ENCODE assay signal across 28 mouse cellular contexts in the genomic region with DNA sequence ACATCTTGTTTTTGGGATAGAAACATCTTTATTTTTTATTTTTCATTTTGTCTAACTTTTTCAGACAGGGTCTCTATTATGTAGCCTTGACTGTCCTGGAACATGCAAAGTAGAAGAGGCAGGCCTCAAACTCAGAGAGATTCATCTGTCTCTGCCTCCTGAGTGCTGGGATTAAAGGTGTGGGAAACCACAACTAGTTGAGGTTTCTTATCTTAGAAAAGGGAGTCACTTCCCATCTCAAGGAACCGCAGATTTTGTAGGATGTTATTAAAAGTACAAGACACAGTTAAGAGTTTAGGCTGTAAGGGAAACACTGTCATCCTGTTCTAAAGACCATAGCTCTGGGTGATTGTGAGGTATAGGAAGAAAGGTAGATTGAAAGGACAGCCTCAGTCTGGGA.
"Had no signal": no experiment of that assay in that cellular context is flagged by ENCODE, and none has a peak within 500 bp of the region (broad histone marks: within the 10 kb centered on the region; RNA-seq: fewer than 3 reads in every experiment).

No protein-coding gene starts in this region.

- H3K4me1 ChIP-seq: embryonic facial prominence, embryonic 10.5 days; embryonic facial prominence, embryonic 12.5 days; embryonic facial prominence, embryonic 13.5 days; embryonic facial prominence, embryonic 15.5 days; forebrain, embryonic 10.5 days; heart, embryonic 10.5 days had no signal

- H3K27me3 ChIP-seq: embryonic facial prominence, embryonic 12.5 days; embryonic facial prominence, embryonic 13.5 days; embryonic facial prominence, embryonic 15.5 days; forebrain, embryonic 12.5 days; forebrain, embryonic 13.5 days; forebrain, embryonic 15.5 days had no signal

- H3K36me3 ChIP-seq: embryonic facial prominence, embryonic 10.5 days; embryonic facial prominence, embryonic 12.5 days; embryonic facial prominence, embryonic 13.5 days; embryonic facial prominence, embryonic 15.5 days; forebrain, embryonic 10.5 days; forebrain, embryonic 12.5 days; forebrain, embryonic 15.5 days; heart, embryonic 10.5 days had no signal

- H3K4me3 ChIP-seq: embryonic facial prominence, embryonic 10.5 days; embryonic facial prominence, embryonic 12.5 days; embryonic facial prominence, embryonic 13.5 days; embryonic facial prominence, embryonic 15.5 days; erythroblast, embryonic 14.5 days; forebrain, embryonic 10.5 days; forebrain, embryonic 12.5 days; forebrain, embryonic 13.5 days; forebrain, embryonic 15.5 days; gastrocnemius, adult 2 months; heart, adult 2 months; heart, embryonic 10.5 days had no signal

- H3K27ac ChIP-seq: embryonic facial prominence, embryonic 10.5 days; embryonic facial prominence, embryonic 12.5 days; embryonic facial prominence, embryonic 13.5 days; embryonic facial prominence, embryonic 15.5 days; forebrain, embryonic 10.5 days; forebrain, embryonic 12.5 days; forebrain, embryonic 13.5 days; forebrain, embryonic 15.5 days; gastrocnemius, adult 2 months; heart, adult 2 months; heart, embryonic 10.5 days had no signal

- H3K4me2 ChIP-seq: embryonic facial prominence, embryonic 12.5 days; embryonic facial prominence, embryonic 13.5 days; embryonic facial prominence, embryonic 15.5 days; forebrain, embryonic 12.5 days; forebrain, embryonic 13.5 days; forebrain, embryonic 15.5 days had no signal

- H3K9ac ChIP-seq: embryonic facial prominence, embryonic 12.5 days; embryonic facial prominence, embryonic 13.5 days; embryonic facial prominence, embryonic 15.5 days; forebrain, embryonic 12.5 days; forebrain, embryonic 13.5 days; forebrain, embryonic 15.5 days; forebrain, postnatal 0 days had no signal

- ATAC-seq: forebrain, embryonic 13.5 days; forebrain, embryonic 14.5 days; forebrain, embryonic 15.5 days; forebrain, embryonic 16.5 days; forebrain, postnatal 0 days had no signal

- DNase-seq: cerebellum, adult 9-10 months; cerebellum, adult 9-11 months; cerebellum, postnatal 10 days; cerebellum, postnatal 14 days; cerebellum, postnatal 25 days; cerebellum, postnatal 36 days; embryo, embryonic 11 days; forebrain, postnatal 0 days; gastrocnemius, adult 2 months; gastrocnemius, postnatal 10 days; gastrocnemius, postnatal 14 days; gastrocnemius, postnatal 25 days; gastrocnemius, postnatal 36 days; heart, adult 11 months; heart, adult 18-20 months; heart, adult 2 months had no signal

- H3K9me3 ChIP-seq: embryonic facial prominence, embryonic 10.5 days; embryonic facial prominence, embryonic 12.5 days; embryonic facial prominence, embryonic 13.5 days; embryonic facial prominence, embryonic 15.5 days; forebrain, embryonic 10.5 days; forebrain, embryonic 12.5 days; forebrain, embryonic 13.5 days; forebrain, embryonic 15.5 days; heart, embryonic 10.5 days had no signal
